Mouse (Mus musculus) bone marrow, adult 2 months (tissue): ENCODE data around the gene 1500009L16Rik.

ENCODE experiments used
- CTCF ChIP-seq: fragments of 200-500 bp; IDR thresholded peaks from 2 replicates; pipeline ENCODE4 v1.5.1; 2011; ENCODE audit warnings: low read length, control low read depth; ENCODE audit not compliant: control insufficient read depth, insufficient read depth
- POLR2A ChIP-seq: fragments of 200-500 bp; IDR thresholded peaks from 2 replicates; pipeline ENCODE4 v1.6.1; 2011; ENCODE audit warnings: low read depth, mild to moderate bottlenecking, control low read depth, low read length, borderline replicate concordance; ENCODE audit not compliant: control insufficient read depth

- TF ChIP-seq CTCF (no peak), POLR2A (no peak)
Observed at GRCm38 (mm10) chr10:83804021-83804420, 81.4 kb downstream of the 1500009L16Rik start.
